Mouse (Mus musculus): Measurements from ENCODE around the gene Panx1. TPM values are rescaled to one million over a fixed set of nuclear protein-coding genes. Genes with fewer than 3 reads are reported as not detected.

Gene Panx1
- polyA plus RNA-seq, 1 experiment, result 42.8 TPM

DNA sequence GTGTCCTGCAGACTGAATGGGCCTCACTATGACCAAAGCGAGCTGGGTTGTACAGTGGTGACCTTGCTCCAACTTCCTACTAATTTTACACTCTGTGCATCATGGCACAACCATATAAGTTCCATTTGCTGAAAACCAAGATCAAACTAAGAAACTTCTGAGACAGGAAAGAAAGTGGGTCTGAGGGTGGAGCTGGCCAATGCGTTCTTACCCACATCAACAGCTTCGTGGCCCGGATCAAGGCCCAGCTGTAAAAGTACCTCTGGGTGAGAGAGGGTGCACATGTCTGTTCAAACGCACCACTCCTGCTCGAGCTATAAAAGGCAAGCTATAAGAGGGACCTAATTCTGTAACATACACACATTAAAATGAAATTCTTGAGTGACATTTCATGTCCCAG lies 14.7 kb upstream of the Panx1 start:
- no peaks in the 10 kb centered on the region for H3K36me3 ChIP-seq (ENCODE audit: control insufficient read depth, insufficient read depth)
- TF ChIP-seq MAX (IDR thresholded peaks at IDR 0.05), result no peak
- no peak for TF ChIP-seq MYOD1 (IDR thresholded peaks at IDR 0.05; ENCODE audit: control insufficient read depth, insufficient read length, low read depth)
- no peak for TF ChIP-seq USF1 (IDR thresholded peaks at IDR 0.05; ENCODE audit: low read depth)
- no peak for TF ChIP-seq FOSL1 (IDR thresholded peaks at IDR 0.05; ENCODE audit: insufficient read depth, low read length, poor library complexity, severe bottlenecking)
- no peak for TF ChIP-seq MYOG (IDR thresholded peaks at IDR 0.05; ENCODE audit: control insufficient read depth, extremely low read depth, insufficient read length)
- TF ChIP-seq CTCF (IDR thresholded peaks at IDR 0.05; ENCODE audit: control insufficient read depth, insufficient read depth, insufficient read length), result no peak
- TF ChIP-seq CEBPB (IDR thresholded peaks at IDR 0.05; ENCODE audit: low read depth), result no peak
- no peak overlapping the region for H3K4me3 ChIP-seq (ENCODE audit: insufficient read depth, poor library complexity, severe bottlenecking)
- no peaks in the 10 kb centered on the region for H3K27me3 ChIP-seq (ENCODE audit: control insufficient read depth, insufficient read depth, insufficient read length)
- no peaks in the 10 kb centered on the region for H3K79me2 ChIP-seq (ENCODE audit: control insufficient read depth, insufficient read depth)
- no peaks in the 10 kb centered on the region for H3K79me3 ChIP-seq (ENCODE audit: low read depth)
- H3ac ChIP-seq (ENCODE audit: control insufficient read depth, insufficient read length, low read depth), result no peak overlapping the region

DNA sequence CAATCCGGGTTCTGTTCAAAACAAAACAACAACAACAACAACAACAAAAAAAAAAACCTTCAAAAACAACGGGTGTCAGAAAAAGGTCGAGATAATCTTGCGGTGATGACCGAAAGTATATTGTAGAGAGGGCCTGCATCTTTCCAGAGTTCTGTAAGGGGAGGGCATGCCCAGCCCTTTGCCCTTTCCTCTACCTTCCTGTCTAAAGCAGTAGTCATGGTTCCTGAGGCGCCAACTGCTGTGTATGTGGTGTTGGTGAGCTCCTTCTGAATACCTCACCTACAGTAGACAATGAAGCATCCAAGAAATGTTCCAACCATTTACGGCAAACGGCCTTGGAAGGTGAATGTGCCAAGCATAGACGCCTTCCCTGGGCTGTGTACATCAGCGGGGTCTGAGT lies 462 bp upstream of the Panx1 start:
- Histone ChIP-seq H3K27me3 (ENCODE audit: control insufficient read depth, insufficient read depth, insufficient read length) (no peaks in the 10 kb centered on the region), H3K79me2 (ENCODE audit: control insufficient read depth, insufficient read depth) (peaks cover 44% of the 10 kb centered on the region), H3K36me3 (ENCODE audit: control insufficient read depth, insufficient read depth) (no peaks in the 10 kb centered on the region), H3K79me3 (ENCODE audit: low read depth) (peaks cover 20% of the 10 kb centered on the region), H3ac (ENCODE audit: control insufficient read depth, insufficient read length, low read depth) (peak overlapping the region; percentile 55), H3K4me3 (ENCODE audit: insufficient read depth, poor library complexity, severe bottlenecking) (peak overlapping the region; percentile 57)
- no peak for TF ChIP-seq CEBPB (IDR thresholded peaks at IDR 0.05; ENCODE audit: low read depth)
- no peak for TF ChIP-seq MYOD1 (IDR thresholded peaks at IDR 0.05; ENCODE audit: control insufficient read depth, insufficient read length, low read depth)
- no peak for TF ChIP-seq MAX (IDR thresholded peaks at IDR 0.05)
- no peak for TF ChIP-seq FOSL1 (IDR thresholded peaks at IDR 0.05; ENCODE audit: insufficient read depth, low read length, poor library complexity, severe bottlenecking)

DNA sequence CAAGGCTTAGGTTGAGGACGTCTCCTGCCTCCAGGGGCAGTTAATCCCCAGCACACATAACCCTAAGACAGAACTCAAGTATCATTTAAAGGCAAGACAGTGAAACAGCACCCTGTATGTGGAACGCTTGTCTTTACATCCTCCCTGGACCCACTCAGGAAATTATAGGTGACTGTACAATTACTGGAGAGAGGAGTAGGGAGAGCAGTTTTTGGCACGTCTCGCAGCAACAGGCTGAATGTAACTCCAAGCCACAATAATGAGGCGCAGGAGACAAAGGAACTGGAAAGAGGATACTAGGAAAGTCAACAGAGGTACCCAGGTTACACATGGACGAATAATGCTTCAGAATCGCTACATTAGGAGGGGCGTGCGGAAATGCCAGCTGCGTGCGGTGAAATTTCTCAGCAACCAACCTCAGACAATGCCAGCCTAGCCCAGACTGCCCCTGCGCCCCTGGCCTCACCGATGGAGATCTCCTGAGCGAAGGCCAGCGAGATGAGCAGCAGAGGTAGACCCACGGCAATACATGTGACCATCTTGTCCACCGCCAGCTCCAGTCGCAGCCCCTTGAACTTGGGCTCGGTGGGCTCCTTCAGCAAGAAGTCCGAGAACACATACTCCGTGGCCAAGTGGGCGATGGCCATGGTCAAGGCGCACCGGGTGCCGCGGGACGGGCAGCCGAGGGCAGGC lies 741 bp downstream of the Panx1 start:
- Histone ChIP-seq H3ac (ENCODE audit: control insufficient read depth, insufficient read length, low read depth) (peak overlapping the region; percentile 81), H3K79me2 (ENCODE audit: control insufficient read depth, insufficient read depth) (peaks cover 56% of the 10 kb centered on the region), H3K79me3 (ENCODE audit: low read depth) (peaks cover 29% of the 10 kb centered on the region), H3K36me3 (ENCODE audit: control insufficient read depth, insufficient read depth) (no peaks in the 10 kb centered on the region), H3K27me3 (ENCODE audit: control insufficient read depth, insufficient read depth, insufficient read length) (no peaks in the 10 kb centered on the region), H3K4me3 (ENCODE audit: insufficient read depth, poor library complexity, severe bottlenecking) (peak overlapping the region; percentile 57)
- TF ChIP-seq CEBPB (IDR thresholded peaks at IDR 0.05; ENCODE audit: low read depth), result no peak
- no peak for TF ChIP-seq CTCF (IDR thresholded peaks at IDR 0.05; ENCODE audit: control insufficient read depth, insufficient read depth, insufficient read length)
- no peak for TF ChIP-seq USF1 (IDR thresholded peaks at IDR 0.05; ENCODE audit: low read depth)
- no peak for TF ChIP-seq MYOG (IDR thresholded peaks at IDR 0.05; ENCODE audit: control insufficient read depth, extremely low read depth, insufficient read length)
- TF ChIP-seq FOSL1 (IDR thresholded peaks at IDR 0.05; ENCODE audit: insufficient read depth, low read length, poor library complexity, severe bottlenecking), result no peak
- no peak for TF ChIP-seq MYOD1 (IDR thresholded peaks at IDR 0.05; ENCODE audit: control insufficient read depth, insufficient read length, low read depth)
- no peak for TF ChIP-seq MAX (IDR thresholded peaks at IDR 0.05)

DNA sequence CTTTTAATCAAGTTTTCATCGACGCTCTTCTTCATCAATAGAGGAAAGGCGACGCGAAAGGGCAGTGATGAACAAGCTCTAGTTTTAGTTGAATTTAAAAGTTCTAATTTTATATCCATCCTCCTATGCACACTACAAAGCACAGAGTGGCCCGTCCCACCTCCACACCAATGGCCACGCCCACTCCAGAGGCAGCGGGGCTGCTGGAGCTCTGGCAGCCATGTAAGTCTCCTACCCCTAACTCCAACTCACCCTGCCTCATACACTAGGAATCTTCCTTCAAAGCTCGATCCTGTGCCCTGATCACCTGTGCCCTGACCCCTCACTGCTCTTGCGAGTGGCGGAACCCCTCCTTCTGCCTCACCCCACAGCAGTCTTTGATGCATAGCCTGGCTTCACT lies 3.7 kb downstream of the Panx1 start:
- H3K79me3 ChIP-seq (ENCODE audit: low read depth), result peaks cover 41% of the 10 kb centered on the region
- no peak for TF ChIP-seq MAX (IDR thresholded peaks at IDR 0.05)
- no peak for TF ChIP-seq USF1 (IDR thresholded peaks at IDR 0.05; ENCODE audit: low read depth)
- TF ChIP-seq CEBPB (IDR thresholded peaks at IDR 0.05; ENCODE audit: low read depth), result no peak
- TF ChIP-seq CTCF (IDR thresholded peaks at IDR 0.05; ENCODE audit: control insufficient read depth, insufficient read depth, insufficient read length), result no peak
- no peak for TF ChIP-seq MYOD1 (IDR thresholded peaks at IDR 0.05; ENCODE audit: control insufficient read depth, insufficient read length, low read depth)
- no peak for TF ChIP-seq MYOG (IDR thresholded peaks at IDR 0.05; ENCODE audit: control insufficient read depth, extremely low read depth, insufficient read length)
- H3K79me2 ChIP-seq (ENCODE audit: control insufficient read depth, insufficient read depth), result peaks cover 74% of the 10 kb centered on the region
- H3ac ChIP-seq (ENCODE audit: control insufficient read depth, insufficient read length, low read depth), result no peak overlapping the region
- H3K4me3 ChIP-seq (ENCODE audit: insufficient read depth, poor library complexity, severe bottlenecking), result no peak overlapping the region
- no peaks in the 10 kb centered on the region for H3K36me3 ChIP-seq (ENCODE audit: control insufficient read depth, insufficient read depth)
- H3K27me3 ChIP-seq (ENCODE audit: control insufficient read depth, insufficient read depth, insufficient read length), result no peaks in the 10 kb centered on the region

DNA sequence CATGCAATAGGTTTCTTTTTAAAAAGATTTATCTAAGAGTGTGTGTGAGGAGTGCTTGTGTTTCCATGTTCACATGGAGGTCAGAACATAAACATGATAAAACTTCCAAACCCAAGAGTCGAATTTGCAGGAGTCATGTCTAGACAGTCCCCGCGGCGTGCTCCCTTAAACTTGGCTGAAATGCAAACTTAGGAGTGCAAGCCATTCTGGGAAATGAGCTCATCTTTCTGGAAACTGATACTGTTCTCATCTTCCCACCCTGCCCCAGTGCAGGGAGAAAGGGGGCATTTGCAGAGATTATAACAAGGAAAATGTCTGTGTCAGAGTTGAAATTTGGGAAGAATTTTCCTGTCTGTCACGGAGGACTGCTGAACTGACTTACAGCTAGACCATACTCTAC lies 5.4 kb downstream of the Panx1 start:
- Histone ChIP-seq H3K36me3 (ENCODE audit: control insufficient read depth, insufficient read depth) (no peaks in the 10 kb centered on the region), H3ac (ENCODE audit: control insufficient read depth, insufficient read length, low read depth) (no peak overlapping the region), H3K4me3 (ENCODE audit: insufficient read depth, poor library complexity, severe bottlenecking) (no peak overlapping the region), H3K79me3 (ENCODE audit: low read depth) (peaks cover 48% of the 10 kb centered on the region), H3K27me3 (ENCODE audit: control insufficient read depth, insufficient read depth, insufficient read length) (no peaks in the 10 kb centered on the region), H3K79me2 (ENCODE audit: control insufficient read depth, insufficient read depth) (peaks cover 83% of the 10 kb centered on the region)
- TF ChIP-seq MAX (IDR thresholded peaks at IDR 0.05) (no peak), CTCF (IDR thresholded peaks at IDR 0.05; ENCODE audit: control insufficient read depth, insufficient read depth, insufficient read length) (no peak), MYOD1 (IDR thresholded peaks at IDR 0.05; ENCODE audit: control insufficient read depth, insufficient read length, low read depth) (no peak)

DNA sequence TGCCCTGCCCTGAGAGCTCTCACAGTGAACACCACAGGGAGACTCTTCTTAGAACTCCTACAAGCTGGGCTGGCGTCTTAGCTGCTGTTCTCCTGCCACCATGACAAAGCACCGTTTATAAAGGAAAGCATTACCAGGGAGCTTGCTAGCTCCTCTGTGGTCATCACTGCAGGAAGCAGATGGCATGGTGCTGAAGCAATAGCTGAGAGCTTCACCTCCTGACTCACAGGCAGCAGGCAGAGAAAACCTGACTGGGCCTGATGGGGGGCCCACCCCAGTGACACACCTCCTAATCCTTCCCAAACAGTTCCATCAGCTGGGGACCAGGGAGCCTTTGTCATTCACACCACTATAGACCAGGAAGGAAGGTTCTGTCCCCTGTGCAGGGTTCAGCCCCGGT lies 7.6 kb downstream of the Panx1 start:
- no peak for TF ChIP-seq MYOD1 (IDR thresholded peaks at IDR 0.05; ENCODE audit: control insufficient read depth, insufficient read length, low read depth)
- no peak for TF ChIP-seq USF1 (IDR thresholded peaks at IDR 0.05; ENCODE audit: low read depth)
- TF ChIP-seq CEBPB (IDR thresholded peaks at IDR 0.05; ENCODE audit: low read depth), result no peak
- no peak for TF ChIP-seq MYOG (IDR thresholded peaks at IDR 0.05; ENCODE audit: control insufficient read depth, extremely low read depth, insufficient read length)
- TF ChIP-seq FOSL1 (IDR thresholded peaks at IDR 0.05; ENCODE audit: insufficient read depth, low read length, poor library complexity, severe bottlenecking), result no peak
- TF ChIP-seq CTCF (IDR thresholded peaks at IDR 0.05; ENCODE audit: control insufficient read depth, insufficient read depth, insufficient read length), result no peak
- no peak for TF ChIP-seq MAX (IDR thresholded peaks at IDR 0.05)
- peaks cover 83% of the 10 kb centered on the region for H3K79me2 ChIP-seq (ENCODE audit: control insufficient read depth, insufficient read depth)
- H3K27me3 ChIP-seq (ENCODE audit: control insufficient read depth, insufficient read depth, insufficient read length), result no peaks in the 10 kb centered on the region
- H3K4me3 ChIP-seq (ENCODE audit: insufficient read depth, poor library complexity, severe bottlenecking), result no peak overlapping the region
- H3K79me3 ChIP-seq (ENCODE audit: low read depth), result peaks cover 37% of the 10 kb centered on the region
- H3K36me3 ChIP-seq (ENCODE audit: control insufficient read depth, insufficient read depth), result no peaks in the 10 kb centered on the region
- H3ac ChIP-seq (ENCODE audit: control insufficient read depth, insufficient read length, low read depth), result no peak overlapping the region
